Mouse (Mus musculus): ENCODE results near the gene Ugdh. TPM values are rescaled to one million over a fixed set of nuclear protein-coding genes. Genes with fewer than 3 reads are reported as not detected.

Ugdh gene
- polyA plus RNA-seq, 1 experiment from 2014 or later = 50.4 TPM

- no peak for ATAC-seq
- H3K9me3 ChIP-seq = no peaks in the 10 kb centered on the region
Measured at GRCm38 (mm10) chr5:65387008-65387867, 48.5 kb downstream of the Ugdh start.

DNA sequence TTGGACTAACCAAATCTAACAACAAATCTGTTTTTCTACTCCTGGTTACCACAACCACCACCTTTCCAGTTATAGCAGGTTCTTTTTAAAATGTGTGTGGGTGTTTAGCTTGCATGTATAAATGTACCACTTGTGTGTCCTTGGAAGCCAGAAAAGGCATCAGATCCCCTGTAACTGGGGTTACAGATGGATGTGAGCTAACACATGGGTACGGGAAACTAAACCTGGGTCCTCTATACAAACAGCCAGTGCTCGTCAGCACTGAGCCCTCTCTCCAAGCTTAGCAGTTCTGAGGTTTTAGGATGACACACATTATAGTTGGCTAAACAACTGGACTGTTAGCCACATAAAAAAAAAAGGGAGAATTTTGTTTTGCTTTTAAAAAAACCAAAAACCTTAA is 50.0 kb downstream of the Ugdh start:
- H3K4me3 ChIP-seq (replicated peaks) = no peak overlapping the region
- H3K9ac ChIP-seq (replicated peaks) = no peak overlapping the region
- no peak overlapping the region for H3K4me2 ChIP-seq (replicated peaks)
- H3K27me3 ChIP-seq = no peaks in the 10 kb centered on the region
- ATAC-seq = no peak
- H3K4me1 ChIP-seq (replicated peaks) = peaks cover 21% of the 10 kb centered on the region
- no peaks in the 10 kb centered on the region for H3K9me3 ChIP-seq
- H3K27ac ChIP-seq = no peak overlapping the region
- H3K36me3 ChIP-seq = peaks cover 46% of the 10 kb centered on the region
- 83% methylated on average over 2 of the region's 2 CpGs for WGBS

More at GRCm38 (mm10) chr5:65387008-65387867, 48.5 kb downstream of the Ugdh start:
- Histone ChIP-seq H3K4me2 (replicated peaks) (no peak overlapping the region), H3K36me3 (peaks cover 46% of the 10 kb centered on the region), H3K27ac (no peak overlapping the region), H3K4me1 (replicated peaks) (peaks cover 26% of the 10 kb centered on the region), H3K27me3 (no peaks in the 10 kb centered on the region), H3K4me3 (replicated peaks) (no peak overlapping the region), H3K9ac (replicated peaks) (no peak overlapping the region)
- WGBS = 83% methylated on average over 6 of the region's 6 CpGs

- H3K4me1 ChIP-seq (replicated peaks) = no peaks in the 10 kb centered on the region
- no peak overlapping the region for H3K4me2 ChIP-seq (replicated peaks)
- no peaks in the 10 kb centered on the region for H3K9me3 ChIP-seq
- H3K27ac ChIP-seq = no peak overlapping the region
- no peaks in the 10 kb centered on the region for H3K36me3 ChIP-seq
- ATAC-seq = no peak
- 81% methylated on average over 7 of the region's 7 CpGs for WGBS
- H3K4me3 ChIP-seq (replicated peaks) = no peak overlapping the region
- H3K9ac ChIP-seq (replicated peaks) = no peak overlapping the region
- H3K27me3 ChIP-seq = no peaks in the 10 kb centered on the region
Measured at GRCm38 (mm10) chr5:65374746-65375145, 61.0 kb downstream of the Ugdh start.

DNA sequence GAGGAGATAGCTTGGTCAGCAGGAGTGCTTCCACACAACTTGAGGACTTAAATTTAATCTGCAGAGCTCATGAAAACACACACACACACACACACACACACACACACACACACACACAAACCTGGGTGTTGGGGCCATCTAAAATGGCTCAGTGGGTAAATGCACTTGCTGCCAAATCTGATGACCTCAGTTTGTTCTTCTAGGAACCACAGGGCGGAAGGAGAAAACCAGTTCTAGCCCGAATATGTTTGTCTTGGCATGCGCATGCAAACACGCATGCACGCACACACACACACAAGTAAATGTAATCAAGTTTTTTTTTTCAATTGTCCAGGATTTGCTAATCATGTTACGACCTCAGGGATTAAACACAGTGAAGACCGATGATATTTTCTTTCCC is 64.2 kb downstream of the Ugdh start:
- no peaks in the 10 kb centered on the region for H3K9me3 ChIP-seq
- no peak for ATAC-seq
- no peaks in the 10 kb centered on the region for H3K4me1 ChIP-seq (replicated peaks)
- H3K9ac ChIP-seq (replicated peaks) = no peak overlapping the region
- no peaks in the 10 kb centered on the region for H3K36me3 ChIP-seq
- H3K27ac ChIP-seq = no peak overlapping the region
- no peaks in the 10 kb centered on the region for H3K27me3 ChIP-seq
- H3K4me3 ChIP-seq (replicated peaks) = no peak overlapping the region
- no peak overlapping the region for H3K4me2 ChIP-seq (replicated peaks)
- WGBS = 90% methylated on average over 7 of the region's 7 CpGs

DNA sequence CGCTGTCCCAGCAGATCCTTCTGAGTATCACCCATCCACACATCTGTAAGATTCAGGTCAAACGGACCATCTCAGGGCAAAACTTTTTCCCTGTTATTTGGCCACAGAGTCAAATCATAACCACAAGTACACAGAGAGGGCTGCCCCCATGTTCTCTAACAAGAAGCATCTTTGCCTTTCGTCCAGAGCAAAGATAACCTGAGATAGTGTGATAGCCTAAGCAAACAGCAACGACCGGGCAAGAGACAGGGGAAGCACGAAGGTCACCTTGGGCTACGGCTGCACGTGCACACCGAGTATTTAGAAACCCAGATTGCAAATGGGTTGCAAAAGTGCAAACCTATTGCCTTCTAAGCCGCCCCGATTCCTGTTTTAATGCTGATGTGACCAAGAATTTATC is 67.9 kb downstream of the Ugdh start:
- H3K4me2 ChIP-seq (replicated peaks) = no peak overlapping the region
- H3K27me3 ChIP-seq = no peaks in the 10 kb centered on the region
- H3K36me3 ChIP-seq = no peaks in the 10 kb centered on the region
- no peaks in the 10 kb centered on the region for H3K4me1 ChIP-seq (replicated peaks)
- no peaks in the 10 kb centered on the region for H3K9me3 ChIP-seq
- no peak overlapping the region for H3K27ac ChIP-seq
- no peak overlapping the region for H3K9ac ChIP-seq (replicated peaks)
- 92% methylated on average over 11 of the region's 11 CpGs for WGBS
- H3K4me3 ChIP-seq (replicated peaks) = no peak overlapping the region
- ATAC-seq = no peak

Other genes with a start within 250 kb of the Ugdh start
- 13.4 and 13.8 TPM in 2 replicates for gene Wdr19, start 236.3 kb downstream of the Ugdh start, polyA plus RNA-seq (2015; fragmentation: Nextera tagmentation; extraction: Ambion mirVana)
- 35.4 and 42.8 TPM in 2 replicates for gene Rfc1, start 100.3 kb downstream of the Ugdh start, polyA plus RNA-seq (2015; fragmentation: Nextera tagmentation; extraction: Ambion mirVana)
- gene Klb, start 87.6 kb downstream of the Ugdh start, polyA plus RNA-seq (2015; fragmentation: Nextera tagmentation; extraction: Ambion mirVana) = 0.09 and 0.10 TPM in 2 replicates
- 684 and 687 TPM in 2 replicates for gene Rpl9, start 44.5 kb downstream of the Ugdh start, polyA plus RNA-seq (2015; fragmentation: Nextera tagmentation; extraction: Ambion mirVana)
- 59.4 and 70.3 TPM in 2 replicates for gene Lias, start 44.5 kb downstream of the Ugdh start, polyA plus RNA-seq (2015; fragmentation: Nextera tagmentation; extraction: Ambion mirVana)
- gene Gm43552, start 56.9 kb upstream of the Ugdh start, polyA plus RNA-seq (2015; fragmentation: Nextera tagmentation; extraction: Ambion mirVana) = not detected in 2 replicates
- 164 and 167 TPM in 2 replicates for gene Smim14, start 101.2 kb upstream of the Ugdh start, polyA plus RNA-seq (2015; fragmentation: Nextera tagmentation; extraction: Ambion mirVana)
- gene Ube2k, start 101.3 kb upstream of the Ugdh start, polyA plus RNA-seq (2015; fragmentation: Nextera tagmentation; extraction: Ambion mirVana) = 197 and 204 TPM in 2 replicates

All from midbrain, embryonic 13.5 days (tissue).